Mouse (Mus musculus): ENCODE results near the gene Ubald2. TPM values are rescaled to one million over a fixed set of nuclear protein-coding genes. Genes with fewer than 3 reads are reported as not detected.
A peak's percentile ranks its signal among the peaks of the same experiment; 100 is the strongest.

Gene Ubald2
- polyA plus RNA-seq, 1 experiment from 2014 or later, result 47.6 TPM

DNA sequence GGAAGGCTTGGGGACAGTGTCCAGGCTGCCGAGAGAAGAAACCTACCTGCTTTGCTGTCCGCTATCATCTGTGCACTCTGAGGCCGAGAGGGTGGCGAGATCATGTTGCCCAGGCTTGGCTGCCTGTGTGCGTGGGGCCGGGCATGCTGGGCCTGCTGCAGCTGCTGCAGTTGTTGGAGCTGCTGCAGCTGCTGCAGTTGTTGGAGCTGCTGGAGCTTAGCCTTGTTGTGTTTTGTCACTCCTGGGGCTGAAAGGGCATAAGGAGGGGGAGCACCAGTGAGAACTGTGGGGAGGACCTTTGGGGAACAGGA lies 8.9 kb downstream of the Ubald2 start:
- Histone ChIP-seq H3K9me3 (ENCODE audit: control insufficient read depth, low read length) (no peaks in the 10 kb centered on the region), H3K4me3 (ENCODE audit: low read depth, low read length) (no peak overlapping the region), H3K36me3 (ENCODE audit: control insufficient read depth, insufficient read depth, low read length) (peaks cover 12% of the 10 kb centered on the region), H3K4me2 (ENCODE audit: low read depth, low read length) (no peak overlapping the region), H3K9ac (ENCODE audit: low read depth, low read length) (no peak overlapping the region), H3K27me3 (replicated peaks; ENCODE audit: control insufficient read depth, insufficient read depth, low read length) (peaks cover 12% of the 10 kb centered on the region), H3K27ac (replicated peaks; ENCODE audit: low read depth, low read length) (no peak overlapping the region), H3K4me1 (ENCODE audit: control insufficient read depth, insufficient read depth, low read length) (no peaks in the 10 kb centered on the region)
- ATAC-seq (ENCODE audit: low read depth) (no peak), DNase-seq (ENCODE audit: low spot score) (peak; percentile 41)
- 72% methylated on average over 5 of the region's 6 CpGs for WGBS

DNA sequence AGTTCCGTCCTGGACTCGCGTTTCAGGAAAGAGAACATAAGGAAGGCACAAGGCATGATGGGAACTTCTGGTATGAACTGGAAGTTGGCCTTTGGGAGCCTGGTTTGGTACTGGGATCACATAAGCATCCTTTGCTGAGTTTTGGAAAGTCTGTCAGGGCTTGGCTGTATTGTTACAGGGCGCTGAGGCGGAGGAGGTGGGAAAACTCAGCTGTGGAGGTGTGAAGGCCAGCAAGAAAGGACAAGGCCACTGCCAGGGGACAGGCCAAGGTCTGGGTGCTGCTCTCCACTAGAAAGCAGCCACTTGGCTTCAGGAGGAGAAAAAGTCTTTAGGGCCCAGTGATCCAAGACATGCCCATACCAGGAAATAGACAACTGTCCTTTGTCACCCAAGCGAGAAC lies 9.4 kb downstream of the Ubald2 start:
- H3K9ac ChIP-seq (ENCODE audit: low read depth, low read length), result no peak overlapping the region
- no peak overlapping the region for H3K27ac ChIP-seq (replicated peaks; ENCODE audit: low read depth, low read length)

GRCm38 (mm10) chr11:116443935-116444334 lies 10.0 kb downstream of the Ubald2 start:
- ATAC-seq (ENCODE audit: low read depth), result no peak
- DNase-seq (ENCODE audit: low spot score), result no peak
- peaks cover 12% of the 10 kb centered on the region for H3K27me3 ChIP-seq (replicated peaks; ENCODE audit: control insufficient read depth, insufficient read depth, low read length)
- no peaks in the 10 kb centered on the region for H3K4me1 ChIP-seq (ENCODE audit: control insufficient read depth, insufficient read depth, low read length)
- H3K9ac ChIP-seq (ENCODE audit: low read depth, low read length), result no peak overlapping the region; the same call in 1 of the 2 replicates
- H3K36me3 ChIP-seq (ENCODE audit: control insufficient read depth, insufficient read depth, low read length), result peaks cover 11% of the 10 kb centered on the region
- H3K27ac ChIP-seq (replicated peaks; ENCODE audit: low read depth, low read length), result no peak overlapping the region
- H3K4me2 ChIP-seq (ENCODE audit: low read depth, low read length), result no peak overlapping the region
- H3K9me3 ChIP-seq (ENCODE audit: control insufficient read depth, low read length), result no peaks in the 10 kb centered on the region
- no peak overlapping the region for H3K4me3 ChIP-seq (ENCODE audit: low read depth, low read length)
- 78% methylated on average over 6 of the region's 6 CpGs for WGBS

More for the DNA sequence above, 9.4 kb downstream of the Ubald2 start:
- 80% methylated on average over 6 of the region's 6 CpGs for WGBS
- ATAC-seq (ENCODE audit: low read depth), result no peak
- Histone ChIP-seq H3K9me3 (ENCODE audit: control insufficient read depth, low read length) (no peaks in the 10 kb centered on the region), H3K36me3 (ENCODE audit: control insufficient read depth, insufficient read depth, low read length) (peaks cover 12% of the 10 kb centered on the region), H3K27me3 (replicated peaks; ENCODE audit: control insufficient read depth, insufficient read depth, low read length) (peaks cover 12% of the 10 kb centered on the region), H3K4me1 (ENCODE audit: control insufficient read depth, insufficient read depth, low read length) (no peaks in the 10 kb centered on the region), H3K4me3 (ENCODE audit: low read depth, low read length) (no peak overlapping the region), H3K4me2 (ENCODE audit: low read depth, low read length) (no peak overlapping the region)
- no peak for DNase-seq (ENCODE audit: low spot score)

- no peaks in the 10 kb centered on the region for H3K4me1 ChIP-seq (ENCODE audit: control insufficient read depth, insufficient read depth, low read length)
- WGBS, result 30% methylated on average over 15 of the region's 16 CpGs
- H3K9ac ChIP-seq (ENCODE audit: low read depth, low read length), result no peak overlapping the region
- H3K27me3 ChIP-seq (replicated peaks; ENCODE audit: control insufficient read depth, insufficient read depth, low read length), result peaks cover 12% of the 10 kb centered on the region
- no peak overlapping the region for H3K4me2 ChIP-seq (ENCODE audit: low read depth, low read length)
- H3K36me3 ChIP-seq (ENCODE audit: control insufficient read depth, insufficient read depth, low read length), result no peaks in the 10 kb centered on the region
- H3K4me3 ChIP-seq (ENCODE audit: low read depth, low read length), result no peak overlapping the region
- DNase-seq (ENCODE audit: low spot score), result peak; percentile 94
- H3K9me3 ChIP-seq (ENCODE audit: control insufficient read depth, low read length), result 0 out of 2 replicates have a peak, but pooled peaks cover 6% of the 10 kb centered on the region
- ATAC-seq (ENCODE audit: low read depth), result peak; percentile 82
- no peak overlapping the region for H3K27ac ChIP-seq (replicated peaks; ENCODE audit: low read depth, low read length)
These were observed 11.9 kb downstream of the Ubald2 start for GRCm38 (mm10) chr11:116445596-116446307.

- no peak overlapping the region for H3K9ac ChIP-seq (ENCODE audit: low read depth, low read length)
These were observed 12.5 kb downstream of the Ubald2 start for GRCm38 (mm10) chr11:116446308-116446887.

DNA sequence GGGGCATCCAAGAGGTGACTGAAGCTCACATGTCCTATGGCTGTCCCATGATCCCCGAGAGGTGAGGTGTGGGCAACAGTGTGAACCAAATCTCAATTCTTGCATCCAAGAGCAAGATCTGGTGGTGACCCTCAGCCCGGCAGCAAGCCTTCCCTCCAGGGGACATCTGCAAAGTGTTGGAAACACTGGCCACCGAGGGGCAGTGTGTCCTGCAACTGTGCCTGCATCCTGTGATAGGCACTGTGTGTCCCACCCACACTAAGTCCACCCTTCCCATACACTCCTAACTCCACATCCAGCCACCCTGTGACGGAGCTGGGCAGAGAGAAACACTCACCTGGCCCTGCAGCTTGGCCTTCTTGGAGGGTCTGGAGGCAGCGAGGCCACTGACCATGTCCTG lies 13.9 kb downstream of the Ubald2 start:
- Histone ChIP-seq H3K27me3 (replicated peaks; ENCODE audit: control insufficient read depth, insufficient read depth, low read length) (peaks cover 12% of the 10 kb centered on the region), H3K27ac (replicated peaks; ENCODE audit: low read depth, low read length) (no peak overlapping the region), H3K9ac (ENCODE audit: low read depth, low read length) (no peak overlapping the region), H3K36me3 (ENCODE audit: control insufficient read depth, insufficient read depth, low read length) (no peaks in the 10 kb centered on the region), H3K4me2 (ENCODE audit: low read depth, low read length) (no peak overlapping the region), H3K9me3 (ENCODE audit: control insufficient read depth, low read length) (0 out of 2 replicates have a peak, but pooled peaks cover 8% of the 10 kb centered on the region), H3K4me3 (ENCODE audit: low read depth, low read length) (no peak overlapping the region), H3K4me1 (ENCODE audit: control insufficient read depth, insufficient read depth, low read length) (no peaks in the 10 kb centered on the region)
- DNase-seq (ENCODE audit: low spot score), result no peak
- no peak for ATAC-seq (ENCODE audit: low read depth)
- WGBS, result 66% methylated on average over 5 of the region's 5 CpGs

More at GRCm38 (mm10) chr11:116446308-116446887, 12.5 kb downstream of the Ubald2 start:
- H3K4me1 ChIP-seq (ENCODE audit: control insufficient read depth, insufficient read depth, low read length), result no peaks in the 10 kb centered on the region
- H3K4me2 ChIP-seq (ENCODE audit: low read depth, low read length), result peak overlapping the region; percentile 18; the same call in 1 of the 2 replicates
- DNase-seq (ENCODE audit: low spot score) (no peak), ATAC-seq (ENCODE audit: low read depth) (peak; percentile 11; the same call in 1 of the 2 replicates)
- 0 out of 2 replicates have a peak, but pooled peaks cover 8% of the 10 kb centered on the region for H3K9me3 ChIP-seq (ENCODE audit: control insufficient read depth, low read length)
- 13% methylated on average over 14 of the region's 19 CpGs for WGBS
- no peak overlapping the region for H3K4me3 ChIP-seq (ENCODE audit: low read depth, low read length)
- no peaks in the 10 kb centered on the region for H3K36me3 ChIP-seq (ENCODE audit: control insufficient read depth, insufficient read depth, low read length)
- H3K27ac ChIP-seq (replicated peaks; ENCODE audit: low read depth, low read length), result no peak overlapping the region
- peaks cover 12% of the 10 kb centered on the region for H3K27me3 ChIP-seq (replicated peaks; ENCODE audit: control insufficient read depth, insufficient read depth, low read length)

DNA sequence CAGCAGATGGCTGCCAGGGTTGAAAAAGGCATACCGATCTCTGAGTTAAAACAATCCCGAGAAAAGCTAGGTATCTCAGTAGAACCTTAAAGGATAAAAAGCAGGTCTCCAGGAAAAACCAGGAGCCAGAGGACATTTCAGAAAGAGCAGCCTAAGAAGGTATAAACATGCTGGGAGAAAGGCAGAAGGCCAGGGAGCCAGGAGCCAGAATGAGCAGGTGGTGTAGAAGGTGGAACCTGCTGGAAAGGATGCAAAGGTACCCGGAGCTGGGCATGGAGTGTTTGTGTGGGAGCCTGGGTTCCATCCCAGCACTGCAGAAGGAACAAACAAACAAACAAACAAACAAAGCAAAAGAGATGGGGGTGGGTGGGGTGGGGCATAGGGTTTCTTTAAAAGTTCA lies 15.4 kb downstream of the Ubald2 start:
- WGBS, result 93% methylated on average over 3 of the region's 3 CpGs
- Histone ChIP-seq H3K4me1 (ENCODE audit: control insufficient read depth, insufficient read depth, low read length) (no peaks in the 10 kb centered on the region), H3K27me3 (replicated peaks; ENCODE audit: control insufficient read depth, insufficient read depth, low read length) (peaks cover 12% of the 10 kb centered on the region), H3K27ac (replicated peaks; ENCODE audit: low read depth, low read length) (no peak overlapping the region), H3K9me3 (ENCODE audit: control insufficient read depth, low read length) (0 out of 2 replicates have a peak, but pooled peaks cover 8% of the 10 kb centered on the region), H3K4me2 (ENCODE audit: low read depth, low read length) (no peak overlapping the region), H3K4me3 (ENCODE audit: low read depth, low read length) (no peak overlapping the region), H3K36me3 (ENCODE audit: control insufficient read depth, insufficient read depth, low read length) (no peaks in the 10 kb centered on the region), H3K9ac (ENCODE audit: low read depth, low read length) (no peak overlapping the region)
- ATAC-seq (ENCODE audit: low read depth) (no peak), DNase-seq (ENCODE audit: low spot score) (no peak)

- no peak for ATAC-seq (ENCODE audit: low read depth)
- DNase-seq (ENCODE audit: low spot score), result no peak
- Histone ChIP-seq H3K4me2 (ENCODE audit: low read depth, low read length) (no peak overlapping the region), H3K4me1 (ENCODE audit: control insufficient read depth, insufficient read depth, low read length) (no peaks in the 10 kb centered on the region), H3K27me3 (replicated peaks; ENCODE audit: control insufficient read depth, insufficient read depth, low read length) (no peaks in the 10 kb centered on the region), H3K27ac (replicated peaks; ENCODE audit: low read depth, low read length) (no peak overlapping the region), H3K9ac (ENCODE audit: low read depth, low read length) (no peak overlapping the region), H3K36me3 (ENCODE audit: control insufficient read depth, insufficient read depth, low read length) (no peaks in the 10 kb centered on the region), H3K9me3 (ENCODE audit: control insufficient read depth, low read length) (0 out of 2 replicates have a peak, but pooled peaks cover 8% of the 10 kb centered on the region), H3K4me3 (ENCODE audit: low read depth, low read length) (no peak overlapping the region)
- 94% methylated on average over 9 of the region's 10 CpGs for WGBS
These were observed 20.0 kb downstream of the Ubald2 start for GRCm38 (mm10) chr11:116453889-116454288.

DNA sequence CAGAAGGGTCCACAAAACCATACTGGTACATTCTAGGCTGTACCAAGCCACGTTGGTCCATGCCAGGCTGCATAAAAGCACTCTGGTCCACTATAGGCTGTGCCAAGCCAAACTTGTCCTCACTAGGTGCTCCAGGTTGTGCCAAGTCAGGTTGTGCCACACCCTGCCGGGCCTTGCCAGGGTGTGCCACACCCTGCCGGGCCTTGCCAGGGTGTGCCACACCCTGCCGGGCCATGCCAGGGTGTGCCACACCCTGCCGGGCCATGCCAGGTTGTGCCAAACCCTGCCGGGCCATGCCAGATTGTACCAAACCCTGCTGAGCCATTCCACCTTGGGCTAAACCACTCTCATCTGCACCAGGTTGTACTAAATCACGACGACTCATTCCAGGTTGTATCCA lies 22.3 kb downstream of the Ubald2 start:
- Histone ChIP-seq H3K4me3 (ENCODE audit: low read depth, low read length) (no peak overlapping the region), H3K27ac (replicated peaks; ENCODE audit: low read depth, low read length) (no peak overlapping the region), H3K9me3 (ENCODE audit: control insufficient read depth, low read length) (no peaks in the 10 kb centered on the region), H3K9ac (ENCODE audit: low read depth, low read length) (no peak overlapping the region), H3K4me2 (ENCODE audit: low read depth, low read length) (no peak overlapping the region), H3K4me1 (ENCODE audit: control insufficient read depth, insufficient read depth, low read length) (no peaks in the 10 kb centered on the region), H3K27me3 (replicated peaks; ENCODE audit: control insufficient read depth, insufficient read depth, low read length) (no peaks in the 10 kb centered on the region), H3K36me3 (ENCODE audit: control insufficient read depth, insufficient read depth, low read length) (no peaks in the 10 kb centered on the region)
- no peak for DNase-seq (ENCODE audit: low spot score)
- no peak for ATAC-seq (ENCODE audit: low read depth)
- WGBS, result 80% methylated on average over 6 of the region's 8 CpGs

Measured in embryonic facial prominence, embryonic 14.5 days (tissue).